Mouse (Mus musculus) intestine, embryonic 15.5 days (tissue): ENCODE measurements at regions not wholly inside any gene's neighbourhood (a gene's known extent, or its start where the extent isn't known, plus 50 kb on each side); places are given as distances from the start of the nearest gene placed in this dataset.

Source experiments
- ATAC-seq: fragments of 200-750 bp; cut with Nextera tagmentation; 2 replicates; pipeline ENCODE4 v1.8.0; 2017; ENCODE audit warnings: moderate TSS enrichment, moderate library complexity
- H3K27ac ChIP-seq: fragments of 300-500 bp; sonication (generic); 2 replicates; pipeline ENCODE4 v1.5.1; 2015; ENCODE audit warnings: mild to moderate bottlenecking, inconsistent platforms
- H3K27me3 ChIP-seq: fragments of 300-500 bp; sonication (generic); replicated peaks from 2 replicates; pipeline ENCODE4 v1.6.1; 2015; ENCODE audit warnings: inconsistent platforms
- H3K36me3 ChIP-seq: fragments of 300-500 bp; sonication (generic); 2 replicates; pipeline ENCODE4 v1.6.1; 2015; ENCODE audit warnings: inconsistent platforms
- H3K4me1 ChIP-seq: fragments of 300-500 bp; sonication (generic); replicated peaks from 2 replicates; pipeline ENCODE4 v1.6.1; 2015; ENCODE audit warnings: inconsistent platforms
- H3K4me2 ChIP-seq: fragments of 300-500 bp; sonication (generic); replicated peaks from 2 replicates; pipeline ENCODE4 v1.6.1; 2015; ENCODE audit warnings: mild to moderate bottlenecking, inconsistent platforms
- H3K4me3 ChIP-seq: fragments of 300-500 bp; sonication (generic); replicated peaks from 2 replicates; pipeline ENCODE4 v1.5.1; 2015; ENCODE audit warnings: inconsistent platforms
- H3K9ac ChIP-seq: fragments of 300-500 bp; sonication (generic); 2 replicates; pipeline ENCODE4 v1.6.1; 2015; ENCODE audit warnings: inconsistent platforms
- H3K9me3 ChIP-seq: fragments of 300-500 bp; sonication (generic); 2 replicates; pipeline ENCODE4 v1.6.1; 2016; ENCODE audit warnings: inconsistent platforms
- WGBS: fragments of 180-500 bp; shearing (Covaris S2); methylation state at CpG from one replicate; pipeline ENCODE4 v1.1.7; 2015; 5-methylcytosine and 5-hydroxymethylcytosine counted together

- Histone ChIP-seq H3K4me3 (no peak overlapping the region), H3K36me3 (no peaks in the 10 kb centered on the region), H3K27me3 (no peaks in the 10 kb centered on the region), H3K9ac (no peak overlapping the region), H3K4me2 (no peak overlapping the region), H3K4me1 (no peaks in the 10 kb centered on the region), H3K27ac (no peak overlapping the region), H3K9me3 (no peaks in the 10 kb centered on the region)
- no peak for ATAC-seq
- WGBS = 86% methylated on average over 7 of the region's 7 CpGs
These were observed 86.2 kb upstream of the Mon1b start for GRCm38 (mm10) chr8:113549200-113549599.

- Histone ChIP-seq H3K9ac (no peak overlapping the region), H3K27ac (no peak overlapping the region), H3K4me3 (no peak overlapping the region), H3K4me2 (no peak overlapping the region), H3K9me3 (no peaks in the 10 kb centered on the region), H3K27me3 (no peaks in the 10 kb centered on the region), H3K4me1 (no peaks in the 10 kb centered on the region), H3K36me3 (no peaks in the 10 kb centered on the region)
- peak; percentile 31; the same call in 1 of the 2 replicates for ATAC-seq
- 67% methylated on average over 12 of the region's 12 CpGs for WGBS
These were observed 83.7 kb upstream of the Mon1b start for GRCm38 (mm10) chr8:113551454-113552273.

- Histone ChIP-seq H3K4me1 (no peaks in the 10 kb centered on the region), H3K4me2 (no peak overlapping the region), H3K27me3 (no peaks in the 10 kb centered on the region), H3K9me3 (no peaks in the 10 kb centered on the region), H3K36me3 (no peaks in the 10 kb centered on the region), H3K9ac (no peak overlapping the region), H3K27ac (no peak overlapping the region), H3K4me3 (no peak overlapping the region)
- no peak for ATAC-seq
- 72% methylated on average over 5 of the region's 5 CpGs for WGBS
These were observed 82.6 kb upstream of the Mon1b start for GRCm38 (mm10) chr8:113552826-113553225.

- H3K4me2 ChIP-seq = no peak overlapping the region
- H3K36me3 ChIP-seq = no peaks in the 10 kb centered on the region
- H3K9me3 ChIP-seq = no peaks in the 10 kb centered on the region
- no peaks in the 10 kb centered on the region for H3K4me1 ChIP-seq
- 44% methylated on average over 12 of the region's 12 CpGs for WGBS
- no peak overlapping the region for H3K9ac ChIP-seq
- H3K27me3 ChIP-seq = no peaks in the 10 kb centered on the region
- ATAC-seq = 0 out of 2 replicates have a peak, but pooled peaks have one; percentile 10
- no peak overlapping the region for H3K27ac ChIP-seq
- H3K4me3 ChIP-seq = no peak overlapping the region
These were observed 80.5 kb upstream of the Mon1b start for GRCm38 (mm10) chr8:113554700-113555455.

- no peak overlapping the region for H3K9ac ChIP-seq
- no peak overlapping the region for H3K4me3 ChIP-seq
- no peaks in the 10 kb centered on the region for H3K4me1 ChIP-seq
- ATAC-seq = no peak
- H3K27ac ChIP-seq = no peak overlapping the region
- H3K9me3 ChIP-seq = no peaks in the 10 kb centered on the region
- WGBS = 59% methylated on average over 5 of the region's 5 CpGs
- H3K36me3 ChIP-seq = no peaks in the 10 kb centered on the region
- no peaks in the 10 kb centered on the region for H3K27me3 ChIP-seq
- no peak overlapping the region for H3K4me2 ChIP-seq
These were observed 78.4 kb upstream of the Mon1b start for GRCm38 (mm10) chr8:113556994-113557393.

GRCm38 (mm10) chr8:113581098-113581497 lies 54.3 kb upstream of the Mon1b start:
- Histone ChIP-seq H3K36me3 (no peaks in the 10 kb centered on the region), H3K27ac (no peak overlapping the region), H3K4me1 (peaks cover 2% of the 10 kb centered on the region; the same call in 1 of the 2 replicates), H3K27me3 (no peaks in the 10 kb centered on the region), H3K9ac (no peak overlapping the region), H3K9me3 (no peaks in the 10 kb centered on the region), H3K4me3 (no peak overlapping the region), H3K4me2 (no peak overlapping the region)
- WGBS = 26% methylated on average over 10 of the region's 10 CpGs
- ATAC-seq = no peak

GRCm38 (mm10) chr8:113581704-113582103 lies 53.7 kb upstream of the Mon1b start:
- H3K9me3 ChIP-seq = no peaks in the 10 kb centered on the region
- no peak overlapping the region for H3K9ac ChIP-seq
- no peak overlapping the region for H3K4me2 ChIP-seq
- no peak for ATAC-seq
- WGBS = 27% methylated on average over 12 of the region's 12 CpGs
- no peak overlapping the region for H3K27ac ChIP-seq
- no peaks in the 10 kb centered on the region for H3K36me3 ChIP-seq
- H3K27me3 ChIP-seq = no peaks in the 10 kb centered on the region
- no peak overlapping the region for H3K4me3 ChIP-seq
- H3K4me1 ChIP-seq = peaks cover 2% of the 10 kb centered on the region; the same call in 1 of the 2 replicates

GRCm38 (mm10) chr8:113582180-113582975 lies 53.0 kb upstream of the Mon1b start:
- H3K27me3 ChIP-seq = no peaks in the 10 kb centered on the region
- ATAC-seq = peak; percentile 78
- no peak overlapping the region for H3K27ac ChIP-seq
- no peak overlapping the region for H3K9ac ChIP-seq
- 23% methylated on average over 16 of the region's 16 CpGs for WGBS
- H3K4me2 ChIP-seq = peak overlapping the region; percentile 41; the same call in 1 of the 2 replicates
- no peak overlapping the region for H3K4me3 ChIP-seq
- H3K36me3 ChIP-seq = no peaks in the 10 kb centered on the region
- H3K9me3 ChIP-seq = no peaks in the 10 kb centered on the region
- H3K4me1 ChIP-seq = peaks cover 2% of the 10 kb centered on the region; the same call in 1 of the 2 replicates

GRCm38 (mm10) chr8:113583801-113584200 lies 51.6 kb upstream of the Mon1b start:
- Histone ChIP-seq H3K36me3 (no peaks in the 10 kb centered on the region), H3K4me3 (no peak overlapping the region), H3K9me3 (no peaks in the 10 kb centered on the region), H3K27me3 (no peaks in the 10 kb centered on the region), H3K27ac (no peak overlapping the region), H3K4me1 (peaks cover 2% of the 10 kb centered on the region; the same call in 1 of the 2 replicates), H3K9ac (no peak overlapping the region), H3K4me2 (no peak overlapping the region)
- no peak for ATAC-seq
- whole genome bisulfite sequencing = 78% methylated on average over 10 of the region's 10 CpGs
